Mouse (Mus musculus): ENCODE measurements at regions not wholly inside any gene's neighbourhood (a gene's known extent, or its start where the extent isn't known, plus 50 kb on each side); places are given as distances from the start of the nearest gene placed in this dataset.

GRCm38 (mm10) chr5:64519036-64519435, 284.2 kb upstream of the Klf3 start:
- no peak for TF ChIP-seq CTCF (IDR thresholded peaks at IDR 0.05; ENCODE audit: borderline replicate concordance, insufficient read depth, low read depth, low read length)
- TF ChIP-seq POLR2A (IDR thresholded peaks at IDR 0.05; ENCODE audit: borderline replicate concordance, insufficient read depth, low read length) = no peak
